Mouse (Mus musculus): ENCODE data around the gene Gm9964.
"Not testable (repeated sequence)": the region's sequence is repeated elsewhere in the genome, so short reads cannot be mapped to it uniquely, and the experiment has no call there.

GRCm38 (mm10) chr11:79260126-79260525, 36.6 kb downstream of the Gm9964 start:
- not testable (repeated sequence) for TF ChIP-seq CTCF, EP300 (IDR thresholded peaks at IDR 0.05)

Data from lung, postnatal 0 days (tissue).